Mouse (Mus musculus) erythroblast, embryonic 14.5 days (primary cell): ENCODE measurements at regions not wholly inside any gene's neighbourhood (a gene's known extent, or its start where the extent isn't known, plus 50 kb on each side); places are given as distances from the start of the nearest gene placed in this dataset.

Source experiments
- GATA1 ChIP-seq: IDR thresholded peaks from 2 replicates; pipeline ENCODE4 v1.6.1; 2012; ENCODE audit warnings: low read length, inconsistent platforms, mixed read lengths
- TAL1 ChIP-seq: IDR thresholded peaks from 3 replicates; pipeline ENCODE4 v1.6.1; 2012; ENCODE audit warnings: low read length, inconsistent platforms, mixed read lengths

- no peak for TF ChIP-seq TAL1
- TF ChIP-seq GATA1, result no peak
Observed at GRCm38 (mm10) chr3:41290535-41291307, 207.9 kb upstream of the Pgrmc2 start.
